Mouse (Mus musculus) lung, postnatal 0 days (tissue): ENCODE results near the gene Tdo2. TPM values are rescaled to one million over a fixed set of nuclear protein-coding genes. Genes with fewer than 3 reads are reported as not detected.
A peak's percentile ranks its signal among the peaks of the same experiment; 100 is the strongest.

ENCODE experiments used
- ATAC-seq: fragments of 200-750 bp; cut with Nextera tagmentation; 2 replicates; pipeline ENCODE4 v1.8.0; 2017; ENCODE audit warnings: moderate library complexity
- DNase-seq: peaks from one replicate; pipeline ENCODE4 v3.0.0-alpha.2; 2016; ENCODE audit warnings: low spot score
- H3K27ac ChIP-seq: fragments of 300-500 bp; sonication (generic); 2 replicates; pipeline ENCODE4 v1.5.1; 2014; ENCODE audit warnings: antibody characterized with exemption, mild to moderate bottlenecking, low read length, mixed read lengths
- H3K27me3 ChIP-seq: fragments of 300-500 bp; sonication (generic); replicated peaks from 2 replicates; pipeline ENCODE4 v1.6.1; 2014; ENCODE audit warnings: low read length, mixed read lengths; ENCODE audit not compliant: insufficient read depth
- H3K36me3 ChIP-seq: fragments of 300-500 bp; sonication (generic); 2 replicates; pipeline ENCODE4 v1.6.1; 2014; ENCODE audit warnings: low read length, mixed read lengths; ENCODE audit not compliant: insufficient read depth
- H3K4me1 ChIP-seq: fragments of 300-500 bp; sonication (generic); 2 replicates; pipeline ENCODE4 v1.6.1; 2014; ENCODE audit warnings: antibody characterized with exemption, low read depth, low read length, mixed read lengths; ENCODE audit not compliant: insufficient read depth
- H3K4me2 ChIP-seq: fragments of 300-500 bp; sonication (generic); replicated peaks from 2 replicates; pipeline ENCODE4 v1.6.1; 2014; ENCODE audit warnings: low read depth, mild to moderate bottlenecking, low read length, moderate library complexity, mixed read lengths
- H3K4me3 ChIP-seq: fragments of 300-500 bp; sonication (generic); 2 replicates; pipeline ENCODE4 v1.5.1; 2014; ENCODE audit warnings: low read depth, low read length
- H3K9ac ChIP-seq: fragments of 300-500 bp; sonication (generic); replicated peaks from 2 replicates; pipeline ENCODE4 v1.6.1; 2014; ENCODE audit warnings: low read depth, mild to moderate bottlenecking
- H3K9me3 ChIP-seq: fragments of 300-500 bp; sonication (generic); 2 replicates; pipeline ENCODE4 v1.6.1; 2016; ENCODE audit warnings: low read length, mixed read lengths
- CTCF ChIP-seq: IDR thresholded peaks from 2 replicates; pipeline ENCODE4 v1.5.1; 2016; ENCODE audit warnings: antibody characterized with exemption, mild to moderate bottlenecking
- EP300 ChIP-seq: IDR thresholded peaks from 2 replicates; pipeline ENCODE4 v1.6.1; 2016; ENCODE audit warnings: antibody characterized with exemption, mild to moderate bottlenecking, control low read depth
- WGBS: fragments of 180-500 bp; shearing (Covaris S2); extraction: QIAGEN DNeasy Blood & Tissue Kit; methylation state at CpG from one replicate; pipeline ENCODE4 v1.1.7; 2014; 5-methylcytosine and 5-hydroxymethylcytosine counted together
- polyA plus RNA-seq: library from polyadenylated mRNA; unstranded; fragments of >200 nt; fragmentation: Nextera tagmentation; extraction: Ambion mirVana; gene quantifications from 2 replicates; pipeline ENCODE4 v1.2.1, GENCODE M21; 2015

The Tdo2 gene
- polyA plus RNA-seq, 1 experiment from 2014 or later = 1.8 TPM

DNA sequence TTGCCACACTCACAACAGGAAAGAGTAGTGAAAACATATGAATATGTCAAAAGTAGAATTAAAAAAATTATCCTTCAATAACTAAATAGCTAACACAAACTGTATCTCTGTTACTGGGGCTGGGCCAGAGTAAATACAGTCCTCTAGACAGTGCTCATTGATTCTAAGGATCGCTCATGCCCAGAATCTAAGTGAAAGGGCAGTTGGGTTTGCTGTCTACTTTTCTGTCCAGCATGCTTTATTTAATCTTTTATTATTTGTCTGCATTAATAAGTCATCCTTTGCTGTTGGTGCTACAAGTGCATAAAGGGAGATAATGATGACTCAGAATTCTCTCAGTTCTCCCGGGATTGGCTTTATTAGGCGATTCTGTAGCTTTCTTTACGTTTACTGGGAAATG lies 19.4 kb upstream of the Tdo2 start:
- no peak overlapping the region for H3K9ac ChIP-seq
- H3K4me1 ChIP-seq = no peaks in the 10 kb centered on the region
- no peaks in the 10 kb centered on the region for H3K36me3 ChIP-seq
- no peaks in the 10 kb centered on the region for H3K27me3 ChIP-seq
- H3K27ac ChIP-seq = no peak overlapping the region
- H3K9me3 ChIP-seq = no peaks in the 10 kb centered on the region
- WGBS = 38% methylated on average over 4 of the region's 4 CpGs
- ATAC-seq (no peak), DNase-seq (no peak)
- H3K4me2 ChIP-seq = no peak overlapping the region
- no peak for TF ChIP-seq EP300
- no peak for TF ChIP-seq CTCF
- no peak overlapping the region for H3K4me3 ChIP-seq

DNA sequence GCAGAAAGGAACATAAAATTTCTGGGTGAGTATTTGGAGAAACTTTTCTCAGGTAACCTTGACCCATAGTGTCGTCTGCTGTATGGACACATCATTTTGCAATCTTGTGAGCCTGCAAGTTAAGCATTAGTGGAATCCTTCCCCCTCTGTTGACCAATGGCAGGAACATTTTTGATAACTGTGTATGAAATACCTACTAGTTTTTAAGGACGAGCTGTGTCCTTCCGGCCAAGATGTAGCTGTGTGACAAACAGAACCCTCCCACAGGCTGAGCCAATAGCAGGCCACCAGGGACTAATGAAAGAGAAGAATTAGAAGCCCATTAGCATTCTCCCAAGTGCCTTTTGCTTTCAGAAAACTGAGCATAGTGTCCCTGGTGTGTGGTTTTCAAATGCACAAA lies 14.5 kb upstream of the Tdo2 start:
- H3K4me2 ChIP-seq = no peak overlapping the region
- H3K9me3 ChIP-seq = no peaks in the 10 kb centered on the region
- no peaks in the 10 kb centered on the region for H3K27me3 ChIP-seq
- peaks cover 3% of the 10 kb centered on the region for H3K4me1 ChIP-seq
- no peak for TF ChIP-seq CTCF
- TF ChIP-seq EP300 = no peak
- H3K4me3 ChIP-seq = no peak overlapping the region
- no peak overlapping the region for H3K27ac ChIP-seq
- no peaks in the 10 kb centered on the region for H3K36me3 ChIP-seq
- no peak overlapping the region for H3K9ac ChIP-seq
- DNase-seq (no peak), ATAC-seq (peak; percentile 16; the same call in 1 of the 2 replicates)
- WGBS = 50% methylated on average over 3 of the region's 3 CpGs

DNA sequence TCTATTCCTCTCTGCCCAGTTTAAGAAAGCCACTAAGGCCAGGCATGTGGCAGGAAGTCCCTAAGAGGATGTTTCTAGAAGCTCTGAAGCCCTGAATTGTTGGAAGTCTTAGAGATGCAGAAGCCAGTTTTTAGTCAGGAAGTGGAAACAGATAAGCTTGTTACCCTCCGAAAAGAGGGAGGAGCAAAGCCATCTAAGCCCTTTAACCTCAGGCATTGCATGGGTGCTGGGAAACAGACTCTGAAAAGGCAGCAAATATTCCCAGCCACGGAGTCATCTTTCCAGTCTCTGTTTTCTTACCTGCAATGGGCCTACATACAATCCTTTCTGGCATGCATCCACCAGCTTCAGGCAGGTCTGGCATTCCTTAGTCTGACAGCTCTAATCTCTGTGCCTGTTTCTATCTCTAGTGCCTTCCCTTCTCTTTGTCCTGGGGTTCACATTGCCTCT lies 13.7 kb upstream of the Tdo2 start:
- H3K9ac ChIP-seq = no peak overlapping the region
- no peak for TF ChIP-seq EP300
- TF ChIP-seq CTCF = no peak
- WGBS = 10% methylated on average over 2 of the region's 2 CpGs
- no peaks in the 10 kb centered on the region for H3K36me3 ChIP-seq
- H3K27ac ChIP-seq = 0 out of 2 replicates have a peak overlapping the region, but pooled peaks have one; percentile 9
- H3K4me1 ChIP-seq = peaks cover 3% of the 10 kb centered on the region
- no peak overlapping the region for H3K4me2 ChIP-seq
- H3K9me3 ChIP-seq = no peaks in the 10 kb centered on the region
- ATAC-seq = no peak
- H3K27me3 ChIP-seq = no peaks in the 10 kb centered on the region
- no peak overlapping the region for H3K4me3 ChIP-seq
- no peak for DNase-seq

DNA sequence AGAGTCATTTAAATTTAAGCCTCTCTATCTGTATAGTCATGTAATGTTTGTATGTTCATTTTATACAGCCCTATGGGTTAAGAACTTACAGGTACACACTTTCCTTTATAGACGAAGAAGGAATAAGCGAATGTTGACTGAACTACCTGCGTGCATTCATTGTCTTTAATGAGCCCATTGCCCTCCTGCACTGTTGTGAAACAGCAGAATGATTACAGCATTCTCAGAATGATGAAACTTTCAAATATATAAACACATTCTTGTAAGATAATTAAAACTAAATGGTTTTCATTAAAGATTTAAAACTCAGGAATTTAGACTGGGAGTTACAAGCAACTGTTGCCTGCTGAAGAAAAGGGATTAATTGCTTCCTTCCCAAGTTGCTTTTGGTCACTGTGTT lies 11.6 kb upstream of the Tdo2 start:
- ATAC-seq = no peak
- DNase-seq = peak; percentile 15
- Histone ChIP-seq H3K4me3 (no peak overlapping the region), H3K27me3 (no peaks in the 10 kb centered on the region), H3K4me1 (peaks cover 3% of the 10 kb centered on the region), H3K9ac (no peak overlapping the region), H3K36me3 (no peaks in the 10 kb centered on the region), H3K27ac (no peak overlapping the region), H3K4me2 (no peak overlapping the region), H3K9me3 (no peaks in the 10 kb centered on the region)
- TF ChIP-seq EP300 (no peak), CTCF (no peak)
- WGBS = 83% methylated on average over 3 of the region's 3 CpGs

DNA sequence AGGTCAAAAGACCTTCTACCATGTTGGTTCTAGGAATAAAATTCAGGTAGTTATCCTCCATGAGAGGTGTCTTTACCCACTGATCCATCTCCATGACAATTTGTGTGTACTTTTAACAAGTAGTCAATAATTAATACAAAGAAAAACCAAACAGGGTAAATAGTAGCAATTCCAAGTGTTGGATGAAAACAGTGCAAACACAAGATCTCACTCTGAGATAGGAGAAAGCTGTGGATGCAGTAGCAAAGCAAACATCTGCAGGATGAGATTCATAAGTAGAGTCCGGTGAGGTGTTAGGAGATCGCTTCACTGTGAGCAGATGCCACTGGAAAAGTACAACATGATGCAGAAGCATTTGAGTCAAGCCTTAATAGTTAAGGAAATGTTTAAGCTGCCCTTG lies 10.1 kb upstream of the Tdo2 start:
- Histone ChIP-seq H3K4me3 (no peak overlapping the region), H3K27me3 (no peaks in the 10 kb centered on the region), H3K9ac (no peak overlapping the region), H3K4me1 (peaks cover 3% of the 10 kb centered on the region), H3K4me2 (no peak overlapping the region), H3K9me3 (no peaks in the 10 kb centered on the region), H3K36me3 (no peaks in the 10 kb centered on the region), H3K27ac (no peak overlapping the region)
- DNase-seq (no peak), ATAC-seq (no peak)
- WGBS = 77% methylated on average over 2 of the region's 2 CpGs
- TF ChIP-seq CTCF (no peak), EP300 (no peak)

DNA sequence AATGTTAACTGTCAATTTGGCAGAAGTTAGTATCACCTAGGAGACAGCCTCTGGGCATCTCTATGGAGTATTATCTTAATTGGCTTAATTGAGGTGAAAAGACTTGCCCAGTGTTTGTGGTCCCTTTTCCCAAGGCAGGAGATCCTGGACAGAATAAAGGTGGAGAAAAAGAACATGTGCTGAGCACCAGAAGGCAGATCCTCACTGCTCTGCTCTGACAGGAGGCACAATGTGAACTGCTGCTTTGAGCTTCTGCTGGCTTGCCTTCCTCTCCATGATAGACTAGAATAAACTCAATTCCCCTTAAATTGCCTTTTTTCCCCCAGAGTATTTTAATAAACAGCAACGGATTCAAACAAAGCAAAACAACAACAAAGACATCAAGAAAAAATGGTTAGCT lies 9.1 kb upstream of the Tdo2 start:
- no peak overlapping the region for H3K4me2 ChIP-seq
- ATAC-seq (no peak), DNase-seq (no peak)
- H3K9ac ChIP-seq = no peak overlapping the region
- TF ChIP-seq CTCF = no peak
- TF ChIP-seq EP300 = no peak
- H3K36me3 ChIP-seq = no peaks in the 10 kb centered on the region
- WGBS = 35% methylated on average over 1 of the region's 1 CpGs
- no peaks in the 10 kb centered on the region for H3K27me3 ChIP-seq
- H3K4me1 ChIP-seq = peaks cover 3% of the 10 kb centered on the region
- H3K27ac ChIP-seq = no peak overlapping the region
- H3K9me3 ChIP-seq = no peaks in the 10 kb centered on the region
- no peak overlapping the region for H3K4me3 ChIP-seq
